Mouse (Mus musculus) hindbrain, embryonic 11.5 days (tissue): ENCODE measurements around the gene Pum2. TPM values are rescaled to one million over a fixed set of nuclear protein-coding genes. Genes with fewer than 3 reads are reported as not detected.

Source experiments
- ATAC-seq: fragments of 200-750 bp; cut with Nextera tagmentation; 2 replicates; pipeline ENCODE4 v1.8.0; 2017; ENCODE audit warnings: mild to moderate bottlenecking, moderate TSS enrichment, moderate library complexity; ENCODE audit not compliant: low FRiP score
- DNase-seq: peaks from one replicate; pipeline ENCODE4 v3.0.0-alpha.2; 2015; ENCODE audit warnings: low spot score
- H3K27ac ChIP-seq: fragments of 300-500 bp; sonication (generic); 2 replicates; pipeline ENCODE4 v1.5.1; 2014; ENCODE audit warnings: mild to moderate bottlenecking, low read depth, low read length
- H3K27me3 ChIP-seq: fragments of 300-500 bp; sonication (generic); 2 replicates; pipeline ENCODE4 v1.6.1; 2014; ENCODE audit warnings: mild to moderate bottlenecking, low read length, moderate library complexity, mixed read lengths; ENCODE audit not compliant: control insufficient read depth, insufficient read depth
- H3K36me3 ChIP-seq: fragments of 300-500 bp; sonication (generic); 2 replicates; pipeline ENCODE4 v1.6.1; 2014; ENCODE audit warnings: mild to moderate bottlenecking, low read length, moderate library complexity, mixed read lengths; ENCODE audit not compliant: control insufficient read depth, insufficient read depth
- H3K4me1 ChIP-seq: fragments of 300-500 bp; sonication (generic); replicated peaks from 2 replicates; pipeline ENCODE4 v1.6.1; 2014; ENCODE audit warnings: low read length, mixed read lengths; ENCODE audit not compliant: control insufficient read depth, insufficient read depth
- H3K4me2 ChIP-seq: fragments of 300-500 bp; sonication (generic); replicated peaks from 2 replicates; pipeline ENCODE4 v1.6.1; 2014; ENCODE audit warnings: mild to moderate bottlenecking, low read depth, low read length
- H3K4me3 ChIP-seq: fragments of 300-500 bp; sonication (generic); 2 replicates; pipeline ENCODE4 v1.5.1; 2014; ENCODE audit warnings: low read depth, low read length
- H3K9ac ChIP-seq: fragments of 300-500 bp; sonication (generic); 2 replicates; pipeline ENCODE4 v1.6.1; 2014; ENCODE audit warnings: low read depth, low read length
- H3K9me3 ChIP-seq: fragments of 300-500 bp; sonication (generic); 2 replicates; pipeline ENCODE4 v1.6.1; 2016; ENCODE audit warnings: low read length; ENCODE audit not compliant: control insufficient read depth
- WGBS: fragments of 180-500 bp; shearing (Covaris S2); extraction: QIAGEN DNeasy Blood & Tissue Kit; methylation state at CpG from one replicate; pipeline ENCODE4 v1.1.7; 2014; 5-methylcytosine and 5-hydroxymethylcytosine counted together
- polyA plus RNA-seq: library from polyadenylated mRNA; unstranded; fragments of >200 nt; fragmentation: Nextera tagmentation; extraction: Ambion mirVana; gene quantifications from 2 replicates; pipeline ENCODE4 v1.2.1, GENCODE M21; 2014

Gene Pum2
- polyA plus RNA-seq, 1 experiment from 2014 or later = 68.2 TPM

GRCm38 (mm10) chr12:8759779-8760178 is 85.8 kb downstream of the Pum2 start:
- H3K4me3 ChIP-seq = no peak overlapping the region
- no peaks in the 10 kb centered on the region; the same call in 1 of the 2 replicates for H3K9me3 ChIP-seq
- ATAC-seq = no peak
- DNase-seq = no peak
- no peak overlapping the region for H3K9ac ChIP-seq
- no peaks in the 10 kb centered on the region for H3K4me1 ChIP-seq
- H3K27ac ChIP-seq = no peak overlapping the region
- H3K27me3 ChIP-seq = no peaks in the 10 kb centered on the region
- WGBS = 81% methylated on average over 6 of the region's 6 CpGs
- H3K36me3 ChIP-seq = 0 out of 2 replicates have a peak, but pooled peaks cover 2% of the 10 kb centered on the region
- no peak overlapping the region for H3K4me2 ChIP-seq

GRCm38 (mm10) chr12:8760561-8760960 is 86.6 kb downstream of the Pum2 start:
- Histone ChIP-seq H3K9ac (no peak overlapping the region), H3K4me3 (no peak overlapping the region), H3K27ac (no peak overlapping the region), H3K9me3 (no peaks in the 10 kb centered on the region; the same call in 1 of the 2 replicates), H3K36me3 (0 out of 2 replicates have a peak, but pooled peaks cover 2% of the 10 kb centered on the region), H3K4me2 (no peak overlapping the region), H3K4me1 (no peaks in the 10 kb centered on the region), H3K27me3 (no peaks in the 10 kb centered on the region)
- 84% methylated on average over 6 of the region's 6 CpGs for WGBS
- ATAC-seq (no peak), DNase-seq (no peak)

GRCm38 (mm10) chr12:8761058-8761457 is 87.1 kb downstream of the Pum2 start:
- Histone ChIP-seq H3K9me3 (no peaks in the 10 kb centered on the region; the same call in 1 of the 2 replicates), H3K4me3 (no peak overlapping the region), H3K4me1 (no peaks in the 10 kb centered on the region), H3K27me3 (no peaks in the 10 kb centered on the region), H3K9ac (no peak overlapping the region), H3K27ac (no peak overlapping the region), H3K36me3 (0 out of 2 replicates have a peak, but pooled peaks cover 2% of the 10 kb centered on the region), H3K4me2 (no peak overlapping the region)
- ATAC-seq (no peak), DNase-seq (no peak)
- 84% methylated on average over 7 of the region's 7 CpGs for WGBS

- Histone ChIP-seq H3K9ac (no peak overlapping the region), H3K27ac (no peak overlapping the region), H3K27me3 (no peaks in the 10 kb centered on the region), H3K4me1 (no peaks in the 10 kb centered on the region), H3K36me3 (no peaks in the 10 kb centered on the region), H3K9me3 (no peaks in the 10 kb centered on the region; the same call in 1 of the 2 replicates), H3K4me2 (no peak overlapping the region), H3K4me3 (no peak overlapping the region)
- ATAC-seq (no peak), DNase-seq (no peak)
- 75% methylated on average over 2 of the region's 2 CpGs for WGBS
Measured at GRCm38 (mm10) chr12:8762667-8763066, 88.7 kb downstream of the Pum2 start.

GRCm38 (mm10) chr12:8764221-8764930 is 90.4 kb downstream of the Pum2 start:
- Histone ChIP-seq H3K27ac (no peak overlapping the region), H3K4me3 (no peak overlapping the region), H3K4me1 (no peaks in the 10 kb centered on the region), H3K27me3 (no peaks in the 10 kb centered on the region), H3K9me3 (no peaks in the 10 kb centered on the region), H3K36me3 (no peaks in the 10 kb centered on the region), H3K9ac (no peak overlapping the region), H3K4me2 (no peak overlapping the region)
- no peak for DNase-seq
- WGBS = 81% methylated on average over 15 of the region's 15 CpGs
- ATAC-seq = no peak

GRCm38 (mm10) chr12:8770946-8771843 is 97.3 kb downstream of the Pum2 start, which contains the start of gene Sdc1:
TSS of gene Sdc1 (plus strand) at chr12:8771323.
- peak within 1 kb of the TSS; percentile 92 for H3K9ac ChIP-seq
- H3K36me3 ChIP-seq = no peaks in the 10 kb centered on the region
- ATAC-seq (peak; percentile 85), DNase-seq (peak; percentile 86)
- WGBS = 0% methylated on average over 67 of the region's 67 CpGs
- H3K4me2 ChIP-seq = peak within 1 kb of the TSS; percentile 95
- H3K27ac ChIP-seq = peak within 1 kb of the TSS; percentile 70
- H3K9me3 ChIP-seq = no peaks in the 10 kb centered on the region
- H3K4me3 ChIP-seq = peak within 1 kb of the TSS; percentile 85
- H3K27me3 ChIP-seq = no peaks in the 10 kb centered on the region
- 0 out of 2 replicates have a peak, but pooled peaks cover 3% of the 10 kb centered on the region for H3K4me1 ChIP-seq

GRCm38 (mm10) chr12:8771844-8772380 is 98.0 kb downstream of the Pum2 start:
- Histone ChIP-seq H3K4me1 (0 out of 2 replicates have a peak, but pooled peaks cover 3% of the 10 kb centered on the region), H3K4me2 (peak overlapping the region; percentile 95), H3K36me3 (no peaks in the 10 kb centered on the region), H3K9me3 (no peaks in the 10 kb centered on the region), H3K9ac (peak overlapping the region; percentile 92), H3K4me3 (peak overlapping the region; percentile 85), H3K27me3 (no peaks in the 10 kb centered on the region), H3K27ac (peak overlapping the region; percentile 70)
- under 1% methylated on average over 37 of the region's 37 CpGs for WGBS
- DNase-seq (peak; percentile 77), ATAC-seq (peak; percentile 43)

- ATAC-seq (peak; percentile 61), DNase-seq (peak; percentile 74)
- peak overlapping the region; percentile 95 for H3K4me2 ChIP-seq
- H3K4me1 ChIP-seq = 0 out of 2 replicates have a peak, but pooled peaks cover 3% of the 10 kb centered on the region
- no peaks in the 10 kb centered on the region for H3K27me3 ChIP-seq
- peak overlapping the region; percentile 92 for H3K9ac ChIP-seq
- peak overlapping the region; percentile 85 for H3K4me3 ChIP-seq
- WGBS = under 1% methylated on average over 46 of the region's 55 CpGs
- no peaks in the 10 kb centered on the region for H3K9me3 ChIP-seq
- no peaks in the 10 kb centered on the region for H3K36me3 ChIP-seq
- H3K27ac ChIP-seq = peak overlapping the region; percentile 70
Measured at GRCm38 (mm10) chr12:8772451-8773143, 98.7 kb downstream of the Pum2 start.
